26 mouse cellular contexts compared by ENCODE assay signal in the genomic region with DNA sequence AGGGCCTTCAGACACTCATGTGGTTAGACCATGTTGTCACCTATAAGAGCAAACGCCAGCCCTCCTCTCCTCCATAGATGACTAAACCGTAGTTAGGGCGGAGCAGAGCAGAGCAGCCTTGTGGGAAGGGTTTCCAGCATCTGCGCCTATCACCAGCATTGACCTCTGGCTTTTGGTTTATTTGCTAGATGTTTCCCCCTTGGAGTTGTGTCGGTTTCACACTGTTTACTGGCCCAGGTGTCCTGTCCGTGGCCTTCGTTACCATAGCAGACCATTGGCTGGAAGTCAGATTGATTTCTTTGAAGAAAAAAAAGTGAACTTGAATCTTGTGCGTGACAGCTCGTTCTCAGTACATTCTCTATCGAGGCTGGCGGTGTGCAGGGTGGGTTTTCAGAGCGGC.
"Had no signal": no experiment of that assay in that cellular context is flagged by ENCODE, and none has a peak within 500 bp of the region (broad histone marks: within the 10 kb centered on the region; RNA-seq: fewer than 3 reads in every experiment).

No protein-coding gene starts in this region.

- H3K27me3 ChIP-seq: heart, embryonic 13.5 days; heart, embryonic 15.5 days; hindbrain, embryonic 13.5 days; hindbrain, embryonic 15.5 days; kidney, embryonic 15.5 days; limb, embryonic 13.5 days; limb, embryonic 15.5 days had no signal

- H3K9ac ChIP-seq: forebrain, postnatal 0 days; heart, embryonic 13.5 days; heart, embryonic 15.5 days; hindbrain, embryonic 13.5 days; hindbrain, embryonic 15.5 days; kidney, embryonic 15.5 days; limb, embryonic 13.5 days; limb, embryonic 15.5 days had no signal

- H3K27ac ChIP-seq: heart, adult 2 months; heart, embryonic 13.5 days; heart, embryonic 15.5 days; hindbrain, embryonic 13.5 days; hindbrain, embryonic 15.5 days; hindbrain, postnatal 0 days; kidney, embryonic 15.5 days; kidney, postnatal 0 days; layer of hippocampus, adult 2 months; limb, embryonic 13.5 days; limb, embryonic 15.5 days had no signal

- H3K4me3 ChIP-seq: heart, adult 2 months; heart, embryonic 13.5 days; heart, embryonic 15.5 days; hindbrain, embryonic 13.5 days; hindbrain, embryonic 15.5 days; kidney, embryonic 15.5 days; layer of hippocampus, adult 2 months; limb, embryonic 13.5 days; limb, embryonic 15.5 days had no signal

- H3K4me1 ChIP-seq: hindbrain, embryonic 13.5 days; hindbrain, embryonic 15.5 days; limb, embryonic 13.5 days; limb, embryonic 15.5 days had no signal

- DNase-seq: forebrain, postnatal 0 days; gastrocnemius, postnatal 14 days; gastrocnemius, postnatal 36 days; heart, adult 11 months; heart, adult 2 months; heart, postnatal 14 days; heart, postnatal 36 days; kidney, adult 11 months; kidney, adult 2 months; kidney, adult 9 months; kidney, postnatal 14 days; kidney, postnatal 36 days; left cerebral cortex, postnatal 4 days; lung, adult 18-20 months had no signal

- H3K4me2 ChIP-seq: heart, embryonic 11.5 days; heart, embryonic 13.5 days; heart, embryonic 15.5 days; hindbrain, embryonic 13.5 days; hindbrain, embryonic 15.5 days; kidney, embryonic 15.5 days; limb, embryonic 13.5 days; limb, embryonic 15.5 days had no signal

- ATAC-seq: forebrain, postnatal 0 days; hindbrain, postnatal 0 days; intestine, embryonic 16.5 days had no signal

- H3K9me3 ChIP-seq: heart, embryonic 13.5 days; heart, embryonic 15.5 days; hindbrain, embryonic 13.5 days; hindbrain, embryonic 15.5 days; kidney, embryonic 15.5 days; limb, embryonic 13.5 days; limb, embryonic 15.5 days had no signal
